Comparison of ENCODE assay signal across 10 mouse cellular contexts in the genomic region with DNA sequence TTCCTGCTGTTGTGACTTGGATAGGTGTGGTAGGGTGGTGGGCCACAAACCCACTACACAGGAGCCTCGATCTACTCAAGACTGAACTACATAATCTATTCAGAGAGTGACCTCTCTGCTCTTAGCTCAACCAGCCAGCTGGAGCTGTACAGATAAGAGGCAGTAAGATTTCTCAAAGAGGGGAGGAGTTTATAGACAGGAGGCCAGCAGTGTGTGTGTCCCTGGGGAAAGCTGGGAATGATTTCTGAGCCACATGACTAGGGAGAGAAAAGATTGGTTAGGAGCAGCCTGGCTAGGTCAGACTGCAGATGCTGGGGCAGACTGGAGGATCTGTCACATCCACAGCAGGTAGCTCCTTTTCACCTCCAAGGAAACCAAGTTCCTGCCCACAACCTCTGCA.
DNase-seq lines count a peak whose midpoint lies in the region; TF ChIP-seq lines count a peak whose summit lies in the region.
"Had no signal": no experiment of that assay in that cellular context is flagged by ENCODE, and none has a peak within 500 bp of the region (broad histone marks: within the 10 kb centered on the region; RNA-seq: fewer than 3 reads in every experiment).

No protein-coding gene starts in this region.

- H3K27me3 ChIP-seq in myocyte (ENCODE audit: control insufficient read depth, insufficient read depth, insufficient read length): no peaks in the 10 kb centered on the region

- DNase-seq in kidney, postnatal 10 days: peak; percentile 31
- no peak for DNase-seq in kidney, adult 8-10 months
- DNase-seq in adrenal gland, postnatal 36 days: peak; percentile 15 to 17
- DNase-seq in heart, postnatal 10 days: peak; percentile 27 to 43
- no peak for DNase-seq in left cerebral cortex, adult 9 months (ENCODE audit: low spot score in 2 of 2)
- DNase-seq in left cerebral cortex, adult 11 months (ENCODE audit: low spot score): no peak
- no peak for DNase-seq in cerebellum, adult 11-12 months

- H3K4me3 ChIP-seq in myocyte: no peak overlapping the region
- H3K4me3 ChIP-seq: erythroblast, embryonic 14.5 days; left cerebral cortex, adult 2 months had no signal

- H3K79me2 ChIP-seq in myocyte (ENCODE audit: control insufficient read depth, insufficient read depth): no peaks in the 10 kb centered on the region

- TF ChIP-seq POLR2A in myocyte (IDR thresholded peaks at IDR 0.05; ENCODE audit: insufficient read length, low read depth): no peak

- H3K4me2 ChIP-seq in myocyte (ENCODE audit: low read depth): no peak overlapping the region

- no peak overlapping the region for H3ac ChIP-seq in myocyte (ENCODE audit: control insufficient read depth, insufficient read length)

- intact Hi-C loops in heart, postnatal 10 days (cut with DNase I): loop anchor here (2.0 to 5.0 kb wide), 2 partner anchors 39 to 114 kb away; no protein-coding TSS in a partner anchor

- no peaks in the 10 kb centered on the region for H3K36me3 ChIP-seq in myocyte (ENCODE audit: control insufficient read depth, insufficient read depth)

TF ChIP-seq in myocyte, 11 proteins besides CTCF, POLR2A, EP300 and RAD21:
- no peak for TF ChIP-seq E2F4 (IDR thresholded peaks at IDR 0.05; ENCODE audit: insufficient read depth)
- no peak for TF ChIP-seq REST (IDR thresholded peaks at IDR 0.05; ENCODE audit: insufficient read depth, insufficient read length)
- no peak for TF ChIP-seq MYOD1 (IDR thresholded peaks at IDR 0.05; ENCODE audit: control insufficient read depth in 1 of 3, insufficient read length in 2 of 3, low read depth in 2 of 3)
- no peak for TF ChIP-seq SRF (IDR thresholded peaks at IDR 0.05; ENCODE audit: control insufficient read depth, insufficient read length, low read depth)
- TF ChIP-seq USF1 (IDR thresholded peaks at IDR 0.05; ENCODE audit: low read depth): peak; percentile 33
- TF ChIP-seq MYOG (IDR thresholded peaks at IDR 0.05; ENCODE audit: control insufficient read depth in 1 of 3, insufficient read depth in 1 of 3, insufficient read length in 2 of 3, low read depth in 2 of 3): no peak
- TF ChIP-seq POLR2AphosphoS2 (IDR thresholded peaks at IDR 0.05; ENCODE audit: insufficient read length, low read depth): no peak
- no peak for TF ChIP-seq TCF12 (IDR thresholded peaks at IDR 0.05; ENCODE audit: insufficient read depth, poor library complexity, severe bottlenecking)
- no peak for TF ChIP-seq TCF3 (IDR thresholded peaks at IDR 0.05; ENCODE audit: insufficient read length, low read depth)

Comparison
In these comparisons a context has a peak if more than half of its experiments do, and no peak if none do; other contexts are left out.
1. DNase-seq: peak in kidney, postnatal 10 days (single experiment), adrenal gland, postnatal 36 days (2 of 2) and heart, postnatal 10 days (2 of 2); none in kidney, adult 8-10 months (0 of 2), left cerebral cortex, adult 9 months (0 of 2), left cerebral cortex, adult 11 months (single experiment) and cerebellum, adult 11-12 months (single experiment).